Mouse (Mus musculus) heart, postnatal 0 days (tissue): ENCODE results near the gene Rpl37a.

Experiments
- CTCF ChIP-seq: IDR thresholded peaks from 2 replicates; pipeline ENCODE4 v1.5.1; 2016; ENCODE audit warnings: antibody characterized with exemption, control low read depth, low read depth
- EP300 ChIP-seq: IDR thresholded peaks from 2 replicates; pipeline ENCODE4 v1.6.1; 2016; ENCODE audit warnings: antibody characterized with exemption, low read depth

GRCm38 (mm10) chr1:72736397-72737125, 25.5 kb downstream of the Rpl37a start:
- TF ChIP-seq CTCF, result no peak
- TF ChIP-seq EP300, result no peak
